Mouse (Mus musculus) bone marrow, adult 2 months (tissue): ENCODE measurements around the gene Nup54. TPM values are rescaled to one million over a fixed set of nuclear protein-coding genes. Genes with fewer than 3 reads are reported as not detected.

Source experiments
- H3K27ac ChIP-seq: fragments of 200-500 bp; 2 replicates; pipeline ENCODE4 v1.5.1; 2012; ENCODE audit warnings: low read depth, mild to moderate bottlenecking, control low read depth, inconsistent platforms, low read length; ENCODE audit not compliant: control insufficient read depth, poor library complexity, insufficient read depth
- H3K4me1 ChIP-seq: fragments of 200-500 bp; 2 replicates; pipeline ENCODE4 v1.6.1; 2011; ENCODE audit warnings: low read length; ENCODE audit not compliant: control insufficient read depth, insufficient read depth
- H3K4me3 ChIP-seq: fragments of 200-500 bp; replicated peaks from 2 replicates; pipeline ENCODE3; 2011; ENCODE audit warnings: mild to moderate bottlenecking, low read depth, low read length, control low read depth; ENCODE audit not compliant: control insufficient read depth
- CTCF ChIP-seq: fragments of 200-500 bp; IDR thresholded peaks from 2 replicates; pipeline ENCODE4 v1.5.1; 2011; ENCODE audit warnings: low read length, control low read depth; ENCODE audit not compliant: control insufficient read depth, insufficient read depth
- POLR2A ChIP-seq: fragments of 200-500 bp; IDR thresholded peaks from 2 replicates; pipeline ENCODE4 v1.6.1; 2011; ENCODE audit warnings: low read depth, mild to moderate bottlenecking, control low read depth, low read length, borderline replicate concordance; ENCODE audit not compliant: control insufficient read depth
- WGBS: fragments of 180-500 bp; shearing (Covaris S2); methylation state at CpG from one replicate; pipeline ENCODE4 v1.1.7; 2018; 5-methylcytosine and 5-hydroxymethylcytosine counted together
- polyA plus RNA-seq: library from polyadenylated mRNA; stranded (reverse); fragments of >200 nt; gene quantifications from 2 replicates; pipeline ENCODE4 v1.2.4, GENCODE M21; 2011; ENCODE audit warnings: low replicate concordance; ENCODE audit not compliant: missing spikeins, insufficient read depth, insufficient read length

Gene Nup54
- polyA plus RNA-seq, 1 experiment, result 19.4 TPM

DNA sequence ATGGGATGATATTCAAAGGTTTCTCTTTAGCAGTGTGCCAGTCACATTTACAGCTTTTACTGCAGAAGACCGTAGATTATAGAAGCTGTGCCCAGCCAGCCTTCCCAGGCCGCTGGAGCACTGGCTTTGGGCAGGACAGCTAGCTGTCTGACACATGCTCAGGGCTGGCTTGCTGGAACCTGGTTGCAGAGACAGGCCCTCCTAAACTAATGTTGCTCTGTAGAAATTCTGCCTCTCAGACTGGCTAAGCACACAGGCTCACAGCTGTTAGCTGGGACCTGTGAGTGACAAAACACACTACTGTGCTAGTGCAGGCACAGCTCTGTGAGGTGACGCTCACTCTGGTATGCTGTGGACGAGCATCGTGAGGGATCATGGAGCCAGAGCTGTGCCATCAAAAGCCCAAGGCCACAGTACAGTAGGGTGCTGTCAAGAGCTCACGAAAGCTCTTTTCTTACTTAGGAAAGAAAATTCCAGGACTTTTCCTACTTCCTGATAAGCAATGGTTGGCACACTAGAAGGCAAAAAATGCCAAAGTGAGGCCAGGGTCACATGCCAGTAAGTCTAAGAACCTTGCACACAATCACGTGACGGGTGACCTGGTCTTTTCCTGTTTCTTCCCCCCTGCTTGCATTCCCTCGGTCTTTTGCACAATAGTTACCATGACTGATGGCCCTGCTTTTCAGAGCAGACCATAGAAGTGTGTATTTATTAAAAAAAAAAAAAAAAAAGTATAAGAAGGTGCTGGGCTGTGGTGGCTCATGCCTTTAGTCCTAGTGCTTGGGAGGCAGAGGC is 25.5 kb downstream of the Nup54 start:
- Histone ChIP-seq H3K27ac (no peak overlapping the region), H3K4me3 (no peak overlapping the region), H3K4me1 (no peaks in the 10 kb centered on the region)
- TF ChIP-seq POLR2A (no peak), CTCF (no peak)
- WGBS, result 66% methylated on average over 9 of the region's 9 CpGs

DNA sequence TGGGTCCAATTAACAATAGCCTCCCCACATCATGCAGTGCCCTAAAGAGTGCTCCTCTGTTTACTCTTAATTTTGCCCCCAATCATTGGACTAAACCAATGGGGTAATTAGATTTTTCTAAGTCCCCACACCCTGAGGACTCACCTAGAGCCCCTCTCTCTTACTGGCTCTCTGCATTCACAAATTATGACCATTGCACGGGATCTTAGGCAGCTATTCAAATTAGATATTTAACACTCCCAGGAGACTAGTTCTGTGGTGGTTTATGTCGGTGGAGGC is 30.7 kb downstream of the Nup54 start:
- H3K4me3 ChIP-seq, result no peak overlapping the region
- WGBS, result 58% methylated on average over 2 of the region's 2 CpGs
- no peaks in the 10 kb centered on the region; the same call in 1 of the 2 replicates for H3K4me1 ChIP-seq
- no peak for TF ChIP-seq CTCF
- TF ChIP-seq POLR2A, result no peak
- no peak overlapping the region for H3K27ac ChIP-seq

DNA sequence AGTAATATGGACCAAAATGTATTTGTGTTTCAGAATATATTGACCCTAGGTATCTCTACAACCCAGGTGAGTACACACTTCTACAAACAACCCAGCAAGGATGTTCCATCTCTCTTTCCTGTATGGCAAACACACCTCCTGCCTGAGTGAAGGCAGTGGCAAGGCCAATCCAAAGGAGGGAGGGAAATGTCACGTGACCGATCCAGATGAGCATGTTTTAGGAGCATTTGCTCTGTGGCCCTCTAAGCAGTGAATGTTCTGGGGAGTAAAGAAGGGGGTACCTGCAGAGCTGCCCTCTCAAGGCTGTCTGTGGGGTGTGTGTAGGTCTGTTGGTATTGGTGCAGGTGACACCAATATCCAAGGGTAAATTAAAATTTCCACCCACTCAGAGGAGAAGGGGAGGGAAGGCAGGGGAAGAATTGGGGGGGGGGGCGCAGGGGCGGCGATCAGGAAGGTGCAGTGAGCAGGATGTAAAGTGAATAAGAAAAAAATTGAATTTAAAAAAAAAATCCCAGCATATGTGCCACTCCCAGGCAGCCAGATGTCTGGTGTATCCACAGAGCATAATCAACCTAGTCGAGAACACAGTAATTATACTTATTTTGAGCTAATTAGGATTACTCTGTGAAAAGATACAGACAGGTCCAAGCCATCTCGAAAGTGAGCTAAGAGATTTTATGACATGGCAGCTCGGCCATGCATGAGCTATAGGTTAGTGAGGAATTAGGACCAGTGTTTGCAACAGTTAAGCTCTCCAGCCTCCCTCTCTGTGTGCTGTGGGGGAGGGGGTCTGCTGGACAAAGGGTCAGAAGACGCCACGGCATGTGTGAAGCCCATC is 31.2 kb downstream of the Nup54 start:
- no peak for TF ChIP-seq CTCF
- TF ChIP-seq POLR2A, result no peak
- H3K4me3 ChIP-seq, result no peak overlapping the region
- no peak overlapping the region for H3K27ac ChIP-seq
- H3K4me1 ChIP-seq, result no peaks in the 10 kb centered on the region; the same call in 1 of the 2 replicates
- WGBS, result 77% methylated on average over 10 of the region's 10 CpGs

GRCm38 (mm10) chr5:92402816-92403215 is 32.2 kb downstream of the Nup54 start:
- H3K27ac ChIP-seq, result no peak overlapping the region
- no peak for TF ChIP-seq CTCF
- no peak for TF ChIP-seq POLR2A
- WGBS, result 78% methylated on average over 9 of the region's 9 CpGs
- H3K4me3 ChIP-seq, result no peak overlapping the region
- H3K4me1 ChIP-seq, result no peaks in the 10 kb centered on the region; the same call in 1 of the 2 replicates

DNA sequence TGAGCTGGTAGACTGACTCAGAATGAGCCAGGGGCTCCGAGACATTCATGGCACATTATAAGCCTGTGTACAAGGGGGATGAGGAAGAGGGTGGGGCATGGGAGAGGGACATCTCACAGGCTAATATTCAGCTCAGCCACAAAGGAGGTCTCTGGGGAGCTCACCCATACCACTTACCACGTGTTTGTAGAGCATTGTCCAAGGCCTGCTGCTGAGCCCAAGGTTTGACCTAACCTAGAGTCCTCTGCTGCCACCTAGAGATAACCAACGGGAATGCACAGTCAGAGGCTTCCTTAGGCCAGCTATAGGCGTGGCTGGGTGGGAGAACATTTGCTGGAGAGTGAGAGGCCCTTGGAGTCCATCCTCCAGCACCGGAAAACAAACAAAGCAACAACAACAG is 36.9 kb downstream of the Nup54 start:
- H3K4me1 ChIP-seq, result no peaks in the 10 kb centered on the region; the same call in 1 of the 2 replicates
- H3K4me3 ChIP-seq, result no peak overlapping the region
- TF ChIP-seq CTCF (peak; percentile 87), POLR2A (no peak)
- WGBS, result 22% methylated on average over 5 of the region's 5 CpGs
- no peak overlapping the region for H3K27ac ChIP-seq

DNA sequence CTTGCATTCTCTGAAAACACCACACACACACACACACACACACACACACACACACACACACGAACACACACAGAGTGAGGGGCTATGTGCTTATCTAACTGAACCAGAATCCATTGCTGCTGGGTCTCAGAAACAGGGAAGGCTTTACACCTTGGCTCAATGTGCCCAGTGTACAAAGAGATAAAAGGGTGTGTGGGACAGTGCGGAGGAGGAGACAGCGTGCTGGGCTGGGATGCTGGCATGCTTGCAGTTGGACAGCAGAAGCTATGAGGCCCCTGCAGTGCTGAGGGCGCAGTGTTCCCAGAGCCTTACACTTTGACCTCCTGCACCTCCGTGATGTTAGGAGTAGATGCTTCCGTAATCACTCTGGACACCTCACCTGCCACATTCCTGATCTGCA is 38.5 kb downstream of the Nup54 start:
- 73% methylated on average over 6 of the region's 6 CpGs for WGBS
- Histone ChIP-seq H3K4me3 (no peak overlapping the region), H3K4me1 (no peaks in the 10 kb centered on the region; the same call in 1 of the 2 replicates), H3K27ac (no peak overlapping the region)
- TF ChIP-seq CTCF, result no peak
- TF ChIP-seq POLR2A, result no peak

DNA sequence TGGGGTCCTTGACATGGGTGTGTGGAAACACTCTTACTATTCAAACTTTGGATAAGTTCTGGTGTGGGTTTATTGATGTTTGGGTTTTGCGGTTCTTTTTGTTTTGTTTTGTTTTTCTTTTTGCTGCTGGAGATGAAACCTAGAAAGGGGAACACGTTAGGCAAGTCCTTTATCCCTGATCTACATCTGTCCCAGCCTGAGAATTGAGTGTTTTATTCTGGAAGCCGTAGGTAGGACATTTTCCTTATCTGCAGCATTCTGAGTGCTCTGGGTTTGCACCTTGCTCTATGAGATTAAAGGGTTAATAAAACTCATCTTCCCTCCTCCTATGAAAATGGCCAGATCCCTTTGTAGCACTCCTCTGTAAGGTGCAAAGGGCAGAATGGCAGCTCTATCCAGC is 39.3 kb downstream of the Nup54 start:
- TF ChIP-seq POLR2A (no peak), CTCF (no peak)
- no peak overlapping the region for H3K4me3 ChIP-seq
- 59% methylated on average over 3 of the region's 3 CpGs for WGBS
- H3K4me1 ChIP-seq, result no peaks in the 10 kb centered on the region; the same call in 1 of the 2 replicates
- no peak overlapping the region for H3K27ac ChIP-seq

DNA sequence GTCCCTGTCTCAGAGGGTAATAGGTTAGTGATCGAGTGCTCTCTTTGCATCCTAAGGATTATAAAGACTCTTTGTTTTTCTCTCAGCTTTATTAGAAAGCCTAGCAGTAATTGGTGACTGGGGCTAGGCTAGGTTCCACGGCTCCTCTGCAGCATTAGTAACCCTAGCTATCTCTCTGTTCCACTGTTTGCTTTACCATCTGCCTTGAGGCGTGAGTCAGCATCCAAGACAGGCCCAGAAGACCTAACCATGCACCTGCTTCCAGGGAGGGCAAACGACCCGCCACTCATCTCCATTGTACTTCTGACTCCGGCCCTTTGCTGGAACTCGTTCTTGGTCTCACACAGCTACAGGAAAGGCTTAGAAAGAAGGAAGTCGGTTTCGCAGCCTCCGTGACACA is 41.2 kb downstream of the Nup54 start:
- Histone ChIP-seq H3K27ac (no peak overlapping the region), H3K4me1 (no peaks in the 10 kb centered on the region; the same call in 1 of the 2 replicates), H3K4me3 (no peak overlapping the region)
- WGBS, result 12% methylated on average over 10 of the region's 10 CpGs
- TF ChIP-seq POLR2A, result no peak
- TF ChIP-seq CTCF, result no peak

DNA sequence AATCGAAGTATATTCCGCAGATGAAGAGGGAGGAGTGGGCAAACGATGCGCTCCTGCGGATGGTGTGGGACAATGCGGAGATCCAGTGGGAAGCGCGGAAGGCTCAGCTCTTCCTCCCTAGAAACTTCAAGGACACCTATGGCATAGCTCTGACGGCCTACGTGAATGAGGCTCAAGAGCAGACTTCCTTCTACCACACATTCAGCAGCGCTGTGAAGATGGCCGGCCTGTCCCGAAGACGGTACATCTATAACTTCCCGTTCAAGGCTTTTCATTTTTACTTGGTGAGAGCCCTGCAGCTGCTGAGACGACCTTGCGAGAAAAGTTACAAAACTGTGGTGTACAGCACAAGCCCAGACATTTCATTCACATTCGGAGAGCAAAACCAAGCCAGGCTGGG is 42.5 kb downstream of the Nup54 start:
- 42% methylated on average over 18 of the region's 18 CpGs for WGBS

More for the DNA sequence above, 42.5 kb downstream of the Nup54 start:
- H3K27ac ChIP-seq, result no peak overlapping the region
- no peaks in the 10 kb centered on the region; the same call in 1 of the 2 replicates for H3K4me1 ChIP-seq
- TF ChIP-seq CTCF (no peak), POLR2A (no peak)
- peak overlapping the region; percentile 34 for H3K4me3 ChIP-seq
